Mouse (Mus musculus) thymus, adult 2 months (tissue): ENCODE results near the gene Mapk9. TPM values are rescaled to one million over a fixed set of nuclear protein-coding genes. Genes with fewer than 3 reads are reported as not detected.
A peak's percentile ranks its signal among the peaks of the same experiment; 100 is the strongest.

Experiments
- DNase-seq: peaks from one replicate; pipeline ENCODE4 v3.0.0; 2021
- H3K27ac ChIP-seq: fragments of 200-500 bp; 2 replicates; pipeline ENCODE4 v1.5.1; 2012; ENCODE audit warnings: low read length, control low read depth; ENCODE audit not compliant: control insufficient read depth, insufficient read depth
- H3K27me3 ChIP-seq: fragments of 200-500 bp; 2 replicates; pipeline ENCODE4 v1.6.1; 2012; ENCODE audit warnings: mild to moderate bottlenecking, low read length, moderate library complexity, mixed read lengths; ENCODE audit not compliant: control insufficient read depth, insufficient read depth
- H3K36me3 ChIP-seq: fragments of 200-500 bp; 2 replicates; pipeline ENCODE4 v1.6.1; 2012; ENCODE audit warnings: mild to moderate bottlenecking, low read length, moderate library complexity; ENCODE audit not compliant: control insufficient read depth, insufficient read depth
- H3K4me1 ChIP-seq: fragments of 200-500 bp; replicated peaks from 2 replicates; pipeline ENCODE4 v1.6.1; 2012; ENCODE audit warnings: low read length; ENCODE audit not compliant: control insufficient read depth, insufficient read depth
- H3K4me3 ChIP-seq: fragments of 200-500 bp; 2 replicates; pipeline ENCODE4 v1.5.1; 2012; ENCODE audit warnings: mild to moderate bottlenecking, low read length, control low read depth, moderate library complexity; ENCODE audit not compliant: control insufficient read depth, insufficient read depth
- CTCF ChIP-seq: fragments of 200-500 bp; IDR thresholded peaks from 2 replicates; pipeline ENCODE4 v1.5.1; 2012; ENCODE audit warnings: mild to moderate bottlenecking, control low read depth, low read length, moderate library complexity, borderline replicate concordance; ENCODE audit not compliant: control insufficient read depth, poor library complexity, insufficient read depth; ENCODE audit errors: extremely low read depth
- POLR2A ChIP-seq: fragments of 200-500 bp; IDR thresholded peaks from 2 replicates; pipeline ENCODE4 v1.6.1; 2012; ENCODE audit warnings: mild to moderate bottlenecking, low read length, control low read depth, moderate library complexity; ENCODE audit not compliant: control insufficient read depth, poor library complexity, insufficient read depth; ENCODE audit errors: extremely low read depth
- WGBS: fragments of 180-500 bp; shearing (Covaris S2); methylation state at CpG from one replicate; pipeline ENCODE4 v1.1.7; 2018; 5-methylcytosine and 5-hydroxymethylcytosine counted together
- polyA plus RNA-seq: library from polyadenylated mRNA; depleted of rRNA; stranded (reverse); fragments of >200 nt; gene quantifications from 2 replicates; pipeline ENCODE4 v1.2.3, GENCODE M21; 2012

The Mapk9 gene
- polyA plus RNA-seq, 1 experiment, result 30.1 TPM

DNA sequence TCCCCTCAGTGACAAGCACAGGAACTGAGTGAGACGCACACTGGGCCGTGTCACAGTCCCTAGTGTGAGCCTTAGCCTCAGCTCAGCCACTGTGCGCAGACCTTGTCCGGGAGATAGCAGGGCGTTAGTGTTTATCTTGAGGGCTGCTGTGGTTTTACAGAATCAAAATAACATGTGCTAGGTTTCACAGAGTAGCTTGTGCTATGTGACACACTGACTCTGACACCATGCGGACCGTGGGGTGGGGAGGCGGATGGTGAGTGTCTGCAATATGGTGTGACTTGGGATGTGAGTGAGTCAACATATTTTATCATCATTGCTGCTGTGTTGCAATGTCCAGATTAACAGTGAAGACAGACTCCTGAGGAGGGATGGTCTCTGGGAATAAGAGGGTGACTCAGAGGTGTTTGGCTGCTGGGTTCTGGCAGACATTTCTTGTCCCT is 35.4 kb upstream of the Mapk9 start:
- peaks cover 11% of the 10 kb centered on the region for H3K4me1 ChIP-seq
- no peak for DNase-seq
- no peak overlapping the region for H3K4me3 ChIP-seq
- TF ChIP-seq POLR2A (no peak), CTCF (no peak)
- no peaks in the 10 kb centered on the region for H3K36me3 ChIP-seq
- H3K27me3 ChIP-seq, result no peaks in the 10 kb centered on the region
- WGBS, result 83% methylated on average over 8 of the region's 8 CpGs
- H3K27ac ChIP-seq, result no peak overlapping the region

- TF ChIP-seq POLR2A (no peak), CTCF (no peak)
- no peak overlapping the region for H3K27ac ChIP-seq
- H3K27me3 ChIP-seq, result no peaks in the 10 kb centered on the region
- 37% methylated on average over 8 of the region's 8 CpGs for WGBS
- peaks cover 11% of the 10 kb centered on the region for H3K4me1 ChIP-seq
- no peak overlapping the region for H3K4me3 ChIP-seq
- no peaks in the 10 kb centered on the region for H3K36me3 ChIP-seq
- DNase-seq, result peak; percentile 24
These were observed 34.7 kb upstream of the Mapk9 start for GRCm38 (mm10) chr11:49811879-49812278.

GRCm38 (mm10) chr11:49818869-49819566 is 27.5 kb upstream of the Mapk9 start:
- no peak for DNase-seq
- Histone ChIP-seq H3K4me1 (no peaks in the 10 kb centered on the region), H3K36me3 (no peaks in the 10 kb centered on the region), H3K4me3 (no peak overlapping the region), H3K27ac (no peak overlapping the region), H3K27me3 (no peaks in the 10 kb centered on the region)
- WGBS, result 96% methylated on average over 15 of the region's 15 CpGs
- TF ChIP-seq CTCF (no peak), POLR2A (no peak)

GRCm38 (mm10) chr11:49819676-49820075 is 26.9 kb upstream of the Mapk9 start:
- TF ChIP-seq CTCF (no peak), POLR2A (no peak)
- Histone ChIP-seq H3K27ac (no peak overlapping the region), H3K27me3 (no peaks in the 10 kb centered on the region), H3K4me1 (no peaks in the 10 kb centered on the region), H3K36me3 (no peaks in the 10 kb centered on the region), H3K4me3 (no peak overlapping the region)
- WGBS, result 96% methylated on average over 7 of the region's 7 CpGs
- DNase-seq, result no peak

GRCm38 (mm10) chr11:49820928-49821327 is 25.6 kb upstream of the Mapk9 start:
- no peak for TF ChIP-seq POLR2A
- TF ChIP-seq CTCF, result no peak
- DNase-seq, result no peak
- no peak overlapping the region for H3K4me3 ChIP-seq
- H3K27ac ChIP-seq, result no peak overlapping the region
- H3K27me3 ChIP-seq, result no peaks in the 10 kb centered on the region
- WGBS, result 96% methylated on average over 2 of the region's 2 CpGs
- H3K4me1 ChIP-seq, result no peaks in the 10 kb centered on the region
- no peaks in the 10 kb centered on the region for H3K36me3 ChIP-seq

- H3K4me3 ChIP-seq, result no peak overlapping the region
- no peak overlapping the region for H3K27ac ChIP-seq
- no peaks in the 10 kb centered on the region for H3K27me3 ChIP-seq
- no peaks in the 10 kb centered on the region for H3K4me1 ChIP-seq
- WGBS, result 96% methylated on average over 2 of the region's 2 CpGs
- TF ChIP-seq POLR2A (no peak), CTCF (no peak)
- no peaks in the 10 kb centered on the region for H3K36me3 ChIP-seq
- DNase-seq, result no peak
These were observed 25.0 kb upstream of the Mapk9 start for GRCm38 (mm10) chr11:49821546-49821945.
